Mouse (Mus musculus): Measurements from ENCODE around the gene Hnf4a. TPM values are rescaled to one million over a fixed set of nuclear protein-coding genes. Genes with fewer than 3 reads are reported as not detected.
"Not testable (repeated sequence)": the region's sequence is repeated elsewhere in the genome, so short reads cannot be mapped to it uniquely, and the experiment has no call there.

Hnf4a gene
- polyA plus RNA-seq, 1 experiment from 2014 or later = not detected

DNA sequence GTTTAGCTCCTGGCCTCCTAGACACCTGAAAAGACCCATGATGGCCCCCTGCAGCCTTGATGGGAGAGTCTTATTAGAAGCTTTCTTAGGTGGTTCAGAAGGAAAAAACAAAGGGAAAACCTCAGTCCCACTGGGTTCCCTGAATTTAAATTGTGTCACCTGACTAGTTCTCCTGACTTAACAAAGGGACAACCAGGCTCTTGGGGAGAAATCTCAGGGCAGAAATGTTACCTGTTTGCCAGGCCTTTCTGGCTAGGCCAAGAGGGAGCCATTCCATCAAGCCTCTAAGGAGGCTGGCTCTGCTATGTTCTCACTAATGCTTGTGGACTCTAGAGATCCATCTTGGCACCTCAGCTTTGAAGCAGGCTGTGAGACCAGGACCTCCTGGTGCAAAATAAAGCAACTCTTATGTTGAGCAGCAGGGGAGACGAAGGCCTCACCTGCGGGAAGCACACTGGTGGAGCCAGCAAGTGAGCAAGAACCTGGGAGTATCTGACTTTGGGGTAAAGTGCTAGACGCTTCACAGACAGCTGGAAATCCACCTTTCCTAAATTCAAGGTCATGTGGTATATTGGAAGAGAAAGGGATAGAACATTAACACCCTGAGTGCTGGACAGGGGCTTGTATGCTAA, 110.7 kb downstream of the Hnf4a start:
- H3K4me2 ChIP-seq = no peak overlapping the region
- H3K27ac ChIP-seq = no peak overlapping the region
- H3K4me3 ChIP-seq (replicated peaks) = no peak overlapping the region
- H3K36me3 ChIP-seq (replicated peaks) = peaks cover 74% of the 10 kb centered on the region
- H3K9me3 ChIP-seq = no peaks in the 10 kb centered on the region
- H3K27me3 ChIP-seq = no peaks in the 10 kb centered on the region
- H3K9ac ChIP-seq = no peak overlapping the region
- no peak for ATAC-seq (ENCODE audit: low FRiP score)
- 79% methylated on average over 3 of the region's 3 CpGs for WGBS
- no peaks in the 10 kb centered on the region for H3K4me1 ChIP-seq

DNA sequence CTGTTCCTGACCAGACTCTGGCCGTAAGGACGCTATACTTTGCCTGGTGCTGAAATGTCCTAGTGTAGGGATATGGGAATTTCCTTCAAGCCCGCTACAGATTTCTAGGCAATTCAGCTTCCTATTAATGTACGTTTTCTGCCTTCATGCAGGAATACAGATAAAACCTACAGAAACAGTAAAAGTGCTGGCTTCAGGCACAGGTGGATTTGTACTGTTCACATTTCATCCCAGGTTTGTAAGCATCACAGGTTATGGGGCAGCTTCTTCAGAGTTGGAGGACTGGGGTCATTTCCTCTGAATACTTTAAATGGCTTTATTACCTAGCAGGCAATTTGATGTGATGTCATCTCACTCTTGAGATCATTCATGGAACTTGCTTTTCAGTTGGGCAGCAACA, 111.3 kb downstream of the Hnf4a start:
- Histone ChIP-seq H3K36me3 (replicated peaks) (peaks cover 79% of the 10 kb centered on the region), H3K27ac (no peak overlapping the region), H3K9me3 (no peaks in the 10 kb centered on the region), H3K27me3 (no peaks in the 10 kb centered on the region), H3K4me2 (no peak overlapping the region), H3K9ac (no peak overlapping the region), H3K4me1 (no peaks in the 10 kb centered on the region), H3K4me3 (replicated peaks) (no peak overlapping the region)
- WGBS = 93% methylated on average over 4 of the region's 4 CpGs
- no peak for ATAC-seq (ENCODE audit: low FRiP score)

DNA sequence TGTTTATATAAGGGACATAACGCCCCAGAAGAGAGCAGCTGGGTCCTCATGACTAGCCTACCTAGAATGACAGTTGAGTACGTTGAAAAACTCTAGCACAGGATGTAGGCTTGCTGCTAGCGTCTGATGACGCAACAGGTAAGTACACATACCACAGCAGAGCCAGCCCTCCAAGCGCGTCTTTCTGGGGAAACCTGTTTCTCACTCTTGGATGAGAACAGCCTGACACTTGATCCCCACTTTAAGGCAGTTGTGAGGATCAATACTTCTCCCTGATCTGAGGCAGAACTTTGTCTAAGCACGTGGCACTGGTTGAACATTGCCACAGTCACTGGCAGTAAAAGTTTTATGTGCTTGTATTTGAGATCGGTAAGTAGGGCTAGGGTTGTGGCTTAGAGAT, 113.8 kb downstream of the Hnf4a start:
- no peaks in the 10 kb centered on the region for H3K9me3 ChIP-seq
- no peaks in the 10 kb centered on the region for H3K27me3 ChIP-seq
- ATAC-seq (ENCODE audit: low FRiP score) = no peak
- no peak overlapping the region for H3K4me2 ChIP-seq
- H3K36me3 ChIP-seq (replicated peaks) = peaks cover 79% of the 10 kb centered on the region
- no peaks in the 10 kb centered on the region for H3K4me1 ChIP-seq
- no peak overlapping the region for H3K4me3 ChIP-seq (replicated peaks)
- no peak overlapping the region for H3K27ac ChIP-seq
- WGBS = 90% methylated on average over 8 of the region's 8 CpGs
- H3K9ac ChIP-seq = no peak overlapping the region

DNA sequence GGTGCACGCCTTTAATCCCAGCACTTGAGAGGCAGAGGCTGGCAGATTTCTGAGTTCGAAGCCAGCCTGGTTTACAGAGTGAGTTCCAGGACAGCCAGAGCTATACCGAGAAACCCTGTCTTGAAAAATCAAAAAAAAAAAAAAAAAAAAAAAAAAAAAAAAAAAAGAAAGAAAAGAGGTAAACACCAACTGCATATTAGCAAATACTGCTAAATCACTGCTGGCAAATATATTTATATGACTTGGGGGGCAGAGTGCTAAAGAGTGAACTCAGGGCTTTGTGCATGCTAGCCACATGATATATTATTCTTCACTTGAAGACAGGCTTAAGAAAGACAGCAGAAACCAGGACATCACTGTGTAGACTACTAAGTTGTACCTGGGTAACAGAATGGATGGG, 114.8 kb downstream of the Hnf4a start:
- not testable (repeated sequence) for H3K9me3 ChIP-seq; H3K27ac ChIP-seq; H3K4me1 ChIP-seq; H3K4me2 ChIP-seq; H3K9ac ChIP-seq; ATAC-seq (ENCODE audit: low FRiP score); H3K4me3 ChIP-seq (replicated peaks); H3K27me3 ChIP-seq
- peaks cover 79% of the 10 kb centered on the region for H3K36me3 ChIP-seq (replicated peaks)
- 90% methylated on average over 3 of the region's 3 CpGs for WGBS

Other genes starting within 250 kb of the Hnf4a start
- gene Jph2, start 108.8 kb upstream of the Hnf4a start, polyA plus RNA-seq (2016; fragmentation: Nextera tagmentation; extraction: Ambion mirVana) = 0.18 and 0.24 TPM in 2 replicates
- gene Oser1, start 82.1 kb upstream of the Hnf4a start, polyA plus RNA-seq (2016; fragmentation: Nextera tagmentation; extraction: Ambion mirVana) = 74.5 and 77.0 TPM in 2 replicates
- 54.7 and 56.5 TPM in 2 replicates for gene Gdap1l1, start 68.3 kb upstream of the Hnf4a start, polyA plus RNA-seq (2016; fragmentation: Nextera tagmentation; extraction: Ambion mirVana)
- gene Fitm2, start 34.2 kb upstream of the Hnf4a start, polyA plus RNA-seq (2016; fragmentation: Nextera tagmentation; extraction: Ambion mirVana) = 11.5 and 11.7 TPM in 2 replicates
- not detected in 2 replicates for gene R3hdml, start 14.5 kb upstream of the Hnf4a start, polyA plus RNA-seq (2016; fragmentation: Nextera tagmentation; extraction: Ambion mirVana)
- 49.4 and 49.8 TPM in 2 replicates for gene Ttpal, start 95.5 kb downstream of the Hnf4a start, polyA plus RNA-seq (2016; fragmentation: Nextera tagmentation; extraction: Ambion mirVana)
- gene Serinc3, start 138.3 kb downstream of the Hnf4a start, polyA plus RNA-seq (2016; fragmentation: Nextera tagmentation; extraction: Ambion mirVana) = 32.1 and 36.1 TPM in 2 replicates
- gene Pkig, start 151.6 kb downstream of the Hnf4a start, polyA plus RNA-seq (2016; fragmentation: Nextera tagmentation; extraction: Ambion mirVana) = 156 and 158 TPM in 2 replicates
- gene Ada, start 243.4 kb downstream of the Hnf4a start, polyA plus RNA-seq (2016; fragmentation: Nextera tagmentation; extraction: Ambion mirVana) = 7.3 and 7.9 TPM in 2 replicates